Mouse (Mus musculus) lung, embryonic 16.5 days (tissue): ENCODE results near the gene Anxa5. TPM values are rescaled to one million over a fixed set of nuclear protein-coding genes. Genes with fewer than 3 reads are reported as not detected.

Experiments used
- ATAC-seq: fragments of 200-750 bp; cut with Nextera tagmentation; 2 replicates; pipeline ENCODE4 v1.8.0; 2017; ENCODE audit warnings: low read depth, mild to moderate bottlenecking, moderate library complexity
- H3K27ac ChIP-seq: fragments of 300-500 bp; sonication (generic); 2 replicates; pipeline ENCODE4 v1.5.1; 2014; ENCODE audit warnings: mild to moderate bottlenecking, control low read depth, low read length
- H3K27me3 ChIP-seq: fragments of 300-500 bp; sonication (generic); 2 replicates; pipeline ENCODE4 v1.6.1; 2014; ENCODE audit warnings: low read depth, low read length, mixed read lengths; ENCODE audit not compliant: control insufficient read depth, insufficient read depth
- H3K36me3 ChIP-seq: fragments of 300-500 bp; sonication (generic); 2 replicates; pipeline ENCODE4 v1.6.1; 2014; ENCODE audit warnings: low read length; ENCODE audit not compliant: control insufficient read depth, insufficient read depth
- H3K4me1 ChIP-seq: fragments of 300-500 bp; sonication (generic); replicated peaks from 2 replicates; pipeline ENCODE4 v1.6.1; 2014; ENCODE audit warnings: low read length, mixed read lengths; ENCODE audit not compliant: control insufficient read depth, insufficient read depth
- H3K4me2 ChIP-seq: fragments of 300-500 bp; sonication (generic); 2 replicates; pipeline ENCODE4 v1.6.1; 2014; ENCODE audit warnings: low read depth, low read length, control low read depth
- H3K4me3 ChIP-seq: fragments of 300-500 bp; sonication (generic); 2 replicates; pipeline ENCODE4 v1.5.1; 2014; ENCODE audit warnings: mild to moderate bottlenecking, low read length, control low read depth
- H3K9ac ChIP-seq: fragments of 300-500 bp; sonication (generic); 2 replicates; pipeline ENCODE4 v1.6.1; 2014; ENCODE audit warnings: low read length, control low read depth
- H3K9me3 ChIP-seq: fragments of 300-500 bp; sonication (generic); 2 replicates; pipeline ENCODE4 v1.6.1; 2016; ENCODE audit warnings: low read length; ENCODE audit not compliant: control insufficient read depth
- WGBS: fragments of 180-500 bp; shearing (Covaris S2); extraction: QIAGEN DNeasy Blood & Tissue Kit; methylation state at CpG from one replicate; pipeline ENCODE4 v1.1.7; 2014; 5-methylcytosine and 5-hydroxymethylcytosine counted together
- polyA plus RNA-seq: library from polyadenylated mRNA; unstranded; fragments of >200 nt; fragmentation: Nextera tagmentation; extraction: Ambion mirVana; gene quantifications from 2 replicates; pipeline ENCODE4 v1.2.1, GENCODE M21; 2015

Anxa5 gene
- polyA plus RNA-seq, 1 experiment from 2014 or later = 424 TPM

DNA sequence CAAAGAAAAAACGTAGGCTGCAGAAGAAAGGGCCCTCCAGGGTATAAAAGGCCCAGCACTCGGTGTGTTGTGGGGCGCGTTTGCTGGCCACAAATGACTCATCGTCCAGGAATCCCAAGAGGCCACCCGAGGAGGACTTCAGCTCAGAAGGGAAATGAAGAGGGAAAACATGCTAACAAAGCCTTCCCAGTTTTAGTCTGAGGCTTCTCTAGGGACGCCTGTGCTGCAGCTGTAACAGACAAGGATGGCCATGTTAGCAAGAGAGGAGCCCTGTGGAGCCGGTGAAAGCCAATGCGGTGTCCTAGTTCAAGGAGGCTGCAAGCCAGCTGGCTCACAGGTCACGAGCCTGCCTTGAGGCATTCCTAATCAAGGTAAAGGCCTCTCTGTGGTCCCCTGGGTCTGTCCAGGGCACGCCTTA, 6.1 kb upstream of the Anxa5 start:
- Histone ChIP-seq H3K36me3 (no peaks in the 10 kb centered on the region), H3K4me1 (peaks cover 14% of the 10 kb centered on the region), H3K4me3 (no peak overlapping the region), H3K27me3 (no peaks in the 10 kb centered on the region), H3K9ac (peak overlapping the region; percentile 49), H3K27ac (peak overlapping the region; percentile 94), H3K4me2 (peak overlapping the region; percentile 32), H3K9me3 (no peaks in the 10 kb centered on the region)
- 10% methylated on average over 11 of the region's 11 CpGs for WGBS
- peak; percentile 81 for ATAC-seq

DNA sequence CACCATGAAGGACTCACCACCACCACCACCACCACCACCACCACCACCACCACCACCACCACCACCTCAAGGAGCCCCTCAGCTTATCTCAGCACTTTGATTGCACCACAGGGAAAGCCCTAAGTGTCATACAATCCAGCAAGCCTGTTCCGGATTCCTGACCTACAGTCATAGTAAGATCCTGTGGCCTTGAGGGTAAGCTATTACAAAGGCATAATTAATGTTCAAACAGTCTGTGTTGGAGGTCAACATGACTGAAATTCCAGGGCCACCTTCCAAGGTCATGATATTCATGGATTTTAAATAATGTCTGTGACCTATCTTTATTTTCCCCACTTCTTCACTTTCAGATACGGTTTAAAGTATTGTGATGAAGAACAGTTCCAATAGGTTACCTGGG, 4.8 kb upstream of the Anxa5 start:
- Histone ChIP-seq H3K9ac (no peak overlapping the region), H3K36me3 (no peaks in the 10 kb centered on the region), H3K4me2 (no peak overlapping the region), H3K27ac (peak overlapping the region; percentile 33; the same call in 1 of the 2 replicates), H3K27me3 (no peaks in the 10 kb centered on the region), H3K4me1 (peaks cover 17% of the 10 kb centered on the region), H3K9me3 (no peaks in the 10 kb centered on the region), H3K4me3 (no peak overlapping the region)
- 57% methylated on average over 2 of the region's 2 CpGs for WGBS
- no peak for ATAC-seq

DNA sequence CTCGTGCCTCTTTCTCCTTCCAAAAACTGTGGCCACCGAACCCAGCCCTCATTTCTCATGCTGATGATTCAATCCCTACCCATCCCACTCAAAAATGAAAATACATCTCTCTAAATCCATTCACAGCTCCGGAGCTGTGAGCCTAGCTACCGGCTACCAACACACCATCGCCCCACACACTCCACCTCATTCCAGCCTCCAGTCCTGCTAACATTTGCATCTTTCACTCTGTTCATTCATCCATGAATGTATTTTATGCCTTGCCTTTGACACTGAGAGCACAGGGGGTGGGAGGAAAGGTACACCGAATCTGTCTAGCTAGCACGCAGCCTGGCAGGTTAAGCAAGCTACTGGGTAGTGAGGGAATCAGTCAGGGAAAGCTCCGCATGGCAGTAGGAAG, 3.1 kb upstream of the Anxa5 start:
- ATAC-seq = no peak
- Histone ChIP-seq H3K4me1 (peaks cover 20% of the 10 kb centered on the region), H3K36me3 (no peaks in the 10 kb centered on the region), H3K9me3 (no peaks in the 10 kb centered on the region), H3K27me3 (no peaks in the 10 kb centered on the region), H3K4me3 (no peak overlapping the region), H3K27ac (no peak overlapping the region), H3K4me2 (no peak overlapping the region), H3K9ac (no peak overlapping the region)
- 91% methylated on average over 8 of the region's 8 CpGs for WGBS

DNA sequence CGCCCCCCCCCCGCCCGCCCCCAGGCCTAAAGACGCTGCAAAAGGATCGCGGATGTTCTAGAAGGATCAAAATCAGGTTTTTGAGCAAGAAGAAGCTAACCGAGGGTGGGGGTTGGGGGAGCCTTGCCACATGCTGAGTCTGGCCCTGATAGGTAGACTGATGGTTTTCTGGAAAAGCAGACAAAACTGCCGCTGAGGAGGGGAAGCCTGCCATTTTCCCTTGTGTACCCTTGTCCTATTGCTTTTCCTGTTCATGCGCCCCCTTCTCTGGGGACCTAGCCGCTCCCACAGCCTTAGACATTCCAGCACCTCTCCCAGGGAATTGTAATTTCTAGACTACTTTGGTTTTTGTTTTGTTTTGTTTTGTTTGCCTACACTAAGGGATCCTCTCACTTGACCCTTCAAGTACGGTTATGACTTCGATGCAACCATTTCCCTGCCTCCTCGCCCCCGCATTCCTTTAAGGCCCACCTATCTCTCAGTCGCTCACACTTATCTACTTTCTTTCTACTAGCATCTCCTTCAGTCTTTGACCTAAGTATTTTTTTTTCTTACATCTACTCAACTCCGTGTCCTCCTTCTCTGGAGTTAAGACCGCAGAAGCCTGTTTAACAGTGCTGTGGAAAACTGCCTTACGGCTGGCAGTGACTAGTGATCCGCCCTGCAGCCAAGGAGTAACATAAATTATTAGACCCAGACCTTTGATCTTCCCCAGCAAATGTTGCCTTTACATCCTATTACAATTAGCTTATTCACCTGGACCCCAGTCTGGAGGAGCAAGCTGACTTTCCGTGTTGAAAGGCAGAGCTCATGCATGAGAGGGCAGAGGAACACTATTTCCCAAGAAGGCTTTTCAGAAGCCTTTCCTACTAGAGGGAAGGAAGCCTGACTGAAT, 814 bp upstream of the Anxa5 start:
- H3K4me3 ChIP-seq = peak overlapping the region; percentile 74
- peak overlapping the region; percentile 76 for H3K9ac ChIP-seq
- no peaks in the 10 kb centered on the region for H3K36me3 ChIP-seq
- H3K27me3 ChIP-seq = no peaks in the 10 kb centered on the region
- H3K4me2 ChIP-seq = peak overlapping the region; percentile 80
- H3K4me1 ChIP-seq = peaks cover 12% of the 10 kb centered on the region
- no peak for ATAC-seq
- peak overlapping the region; percentile 91 for H3K27ac ChIP-seq
- WGBS = 17% methylated on average over 20 of the region's 20 CpGs
- H3K9me3 ChIP-seq = no peaks in the 10 kb centered on the region

DNA sequence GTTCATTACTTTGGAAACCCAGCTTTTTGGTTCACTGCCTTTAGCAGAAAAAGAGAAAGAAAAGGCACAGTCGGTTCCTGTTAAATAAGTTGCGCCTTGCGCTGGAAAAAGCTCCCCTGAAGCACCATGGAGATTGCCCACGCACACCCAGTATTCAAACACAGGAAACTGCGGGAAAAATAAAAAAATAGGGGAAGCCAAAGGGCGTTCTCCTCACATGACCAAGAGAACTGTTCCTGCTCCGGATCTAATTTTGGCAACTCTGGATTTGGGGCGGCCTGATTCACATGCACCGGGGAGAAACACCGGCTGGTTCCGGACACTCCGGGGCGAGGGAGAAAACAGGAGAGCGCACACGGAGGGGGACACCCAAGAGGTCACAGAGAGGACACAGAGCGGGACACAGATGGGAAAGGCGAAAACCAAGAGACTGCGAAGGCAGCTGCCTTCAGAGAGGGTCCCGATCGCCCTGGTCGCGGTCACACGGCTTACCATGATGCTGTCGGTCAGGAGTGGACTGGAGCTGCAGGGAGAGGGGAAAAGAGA, 683 bp downstream of the Anxa5 start:
- Histone ChIP-seq H3K27ac (peak overlapping the region; percentile 89), H3K36me3 (no peaks in the 10 kb centered on the region), H3K4me3 (peak overlapping the region; percentile 74), H3K9ac (peak overlapping the region; percentile 81), H3K27me3 (no peaks in the 10 kb centered on the region), H3K4me1 (peaks cover 11% of the 10 kb centered on the region), H3K9me3 (no peaks in the 10 kb centered on the region), H3K4me2 (peak overlapping the region; percentile 80)
- under 1% methylated on average over 24 of the region's 24 CpGs for WGBS
- ATAC-seq = peak; percentile 16

DNA sequence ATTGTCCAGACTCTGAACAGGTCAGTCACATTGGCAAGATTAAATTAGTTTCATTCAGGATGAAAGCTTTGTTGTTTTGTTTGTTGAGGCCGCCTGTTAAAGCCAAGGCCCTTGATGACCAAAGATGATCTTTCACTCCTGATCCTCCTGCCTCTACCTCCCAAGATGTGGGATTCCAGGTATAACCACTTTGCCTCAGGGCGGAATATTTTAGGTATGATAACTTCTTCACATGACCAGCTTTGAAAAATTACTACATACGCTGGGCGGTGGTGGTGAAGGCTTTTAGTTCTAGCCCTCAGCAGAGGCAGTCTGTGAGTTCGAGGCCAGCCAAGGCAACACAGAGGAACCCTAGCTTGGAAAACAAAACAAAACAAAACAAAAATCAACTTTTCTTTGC, 1.3 kb downstream of the Anxa5 start:
- Histone ChIP-seq H3K9ac (peak overlapping the region; percentile 81; the same call in 1 of the 2 replicates), H3K4me1 (peaks cover 11% of the 10 kb centered on the region)

DNA sequence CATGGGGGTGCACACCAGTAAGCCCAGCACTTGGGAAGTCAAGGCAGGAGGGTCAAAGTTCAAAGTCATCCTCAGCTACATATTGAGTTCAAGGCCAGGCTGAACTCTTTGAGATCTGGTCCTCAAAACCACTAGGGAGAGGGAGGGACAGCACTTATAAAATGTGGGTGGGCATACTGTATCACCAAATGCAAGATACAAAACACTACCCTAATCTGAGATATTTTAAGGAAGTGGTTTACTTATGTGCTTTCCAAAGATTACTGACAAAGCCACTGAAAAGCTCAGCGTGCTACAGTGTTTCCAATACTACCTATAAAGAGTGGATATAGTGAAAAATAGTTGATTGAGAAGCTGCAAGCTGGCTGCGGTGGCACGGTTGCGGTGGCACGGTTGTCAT, 2.5 kb downstream of the Anxa5 start:
- H3K9ac ChIP-seq = no peak overlapping the region
- no peaks in the 10 kb centered on the region for H3K9me3 ChIP-seq
- H3K4me2 ChIP-seq = no peak overlapping the region
- H3K4me1 ChIP-seq = peaks cover 11% of the 10 kb centered on the region
- WGBS = 95% methylated on average over 5 of the region's 5 CpGs
- H3K4me3 ChIP-seq = no peak overlapping the region
- no peak overlapping the region for H3K27ac ChIP-seq
- H3K36me3 ChIP-seq = no peaks in the 10 kb centered on the region
- no peak for ATAC-seq
- no peaks in the 10 kb centered on the region for H3K27me3 ChIP-seq

More for the DNA sequence above, 1.3 kb downstream of the Anxa5 start:
- no peak for ATAC-seq
- Histone ChIP-seq H3K9me3 (no peaks in the 10 kb centered on the region), H3K36me3 (no peaks in the 10 kb centered on the region), H3K4me3 (peak overlapping the region; percentile 74), H3K4me2 (peak overlapping the region; percentile 80), H3K27ac (no peak overlapping the region), H3K27me3 (no peaks in the 10 kb centered on the region)
- 68% methylated on average over 5 of the region's 5 CpGs for WGBS

DNA sequence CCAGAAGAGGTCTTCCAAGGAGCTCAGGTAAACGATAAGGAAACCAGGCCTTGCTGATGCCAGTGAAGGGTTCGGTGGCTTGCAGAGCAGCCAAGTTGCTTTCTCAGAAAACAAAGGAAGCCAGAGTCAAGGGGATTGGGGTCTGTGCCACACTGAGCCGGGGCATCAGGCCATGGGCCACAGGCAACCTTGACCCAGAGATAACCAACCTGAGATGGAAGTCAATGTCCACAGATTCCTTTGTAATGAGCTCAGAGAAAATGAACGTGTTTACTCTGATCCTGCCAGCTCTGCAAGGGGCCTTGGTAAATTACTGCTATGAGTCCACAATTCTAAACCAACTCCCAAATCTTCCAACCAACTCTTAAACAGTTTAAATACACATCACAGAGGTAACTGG, 3.8 kb downstream of the Anxa5 start:
- Histone ChIP-seq H3K9ac (no peak overlapping the region), H3K4me1 (peaks cover 11% of the 10 kb centered on the region), H3K9me3 (no peaks in the 10 kb centered on the region), H3K4me2 (no peak overlapping the region), H3K27me3 (no peaks in the 10 kb centered on the region), H3K27ac (no peak overlapping the region), H3K4me3 (no peak overlapping the region), H3K36me3 (no peaks in the 10 kb centered on the region)
- WGBS = 46% methylated on average over 4 of the region's 4 CpGs
- no peak for ATAC-seq

DNA sequence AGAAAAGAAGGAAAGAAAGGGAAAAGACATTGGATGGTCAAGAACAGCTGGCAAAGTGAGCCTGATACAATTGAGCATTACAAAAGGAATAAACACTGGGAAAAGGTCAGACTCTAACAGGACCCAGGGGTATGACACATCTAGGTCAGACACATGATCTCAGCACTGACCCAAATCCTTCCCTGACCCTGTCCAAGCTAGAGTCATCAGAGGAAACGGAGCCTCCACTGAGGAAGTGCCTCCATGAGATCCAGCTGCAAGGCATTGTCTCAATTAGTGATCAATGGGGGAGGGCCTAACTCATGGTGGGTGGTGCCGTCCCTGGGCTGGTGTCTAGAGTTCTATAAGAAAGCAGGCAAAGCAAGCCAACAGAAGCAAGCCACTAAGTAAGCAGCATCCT, 6.8 kb downstream of the Anxa5 start:
- H3K4me2 ChIP-seq = no peak overlapping the region
- no peak overlapping the region for H3K4me3 ChIP-seq
- no peak for ATAC-seq
- no peak overlapping the region for H3K9ac ChIP-seq
- no peak overlapping the region for H3K27ac ChIP-seq
- H3K27me3 ChIP-seq = no peaks in the 10 kb centered on the region
- H3K9me3 ChIP-seq = no peaks in the 10 kb centered on the region
- no peaks in the 10 kb centered on the region for H3K36me3 ChIP-seq
- H3K4me1 ChIP-seq = peaks cover 6% of the 10 kb centered on the region
- WGBS = 54% methylated on average over 2 of the region's 2 CpGs
